ENCODE assay signal across 7 mouse cellular contexts in genomic region chr7:122390200-122390599, GRCm38 (mm10).
DNase-seq lines count a peak whose midpoint lies in the region; ATAC-seq and TF ChIP-seq lines count a peak whose summit lies in the region.

No protein-coding gene starts in this region.

- H3K27me3 ChIP-seq in stomach, embryonic 14.5 days (ENCODE audit: control insufficient read depth, insufficient read depth, low read length) = no peaks in the 10 kb centered on the region
- H3K27me3 ChIP-seq in stomach, postnatal 0 days (ENCODE audit: control insufficient read depth, insufficient read depth, low read length) = no peaks in the 10 kb centered on the region
- H3K27me3 ChIP-seq in hindbrain, embryonic 11.5 days (ENCODE audit: control insufficient read depth, insufficient read depth, low read length) = no peaks in the 10 kb centered on the region
- H3K27me3 ChIP-seq in midbrain, embryonic 14.5 days (ENCODE audit: control insufficient read depth, insufficient read depth, low read length) = no peaks in the 10 kb centered on the region

- H3K36me3 ChIP-seq in stomach, embryonic 14.5 days (ENCODE audit: control insufficient read depth, insufficient read depth, low read length) = no peaks in the 10 kb centered on the region
- H3K36me3 ChIP-seq in stomach, postnatal 0 days (ENCODE audit: control insufficient read depth, insufficient read depth, low read length) = no peaks in the 10 kb centered on the region
- no peaks in the 10 kb centered on the region for H3K36me3 ChIP-seq in hindbrain, embryonic 11.5 days (ENCODE audit: control insufficient read depth, insufficient read depth, low read length)
- H3K36me3 ChIP-seq in midbrain, embryonic 14.5 days (ENCODE audit: control insufficient read depth, insufficient read depth, low read length) = no peaks in the 10 kb centered on the region

- H3K9me3 ChIP-seq in stomach, embryonic 14.5 days (ENCODE audit: control insufficient read depth, low read depth, low read length) = no peaks in the 10 kb centered on the region
- H3K9me3 ChIP-seq in stomach, postnatal 0 days (ENCODE audit: control insufficient read depth, low read length) = no peaks in the 10 kb centered on the region
- H3K9me3 ChIP-seq in hindbrain, embryonic 11.5 days (ENCODE audit: control insufficient read depth, low read length) = no peaks in the 10 kb centered on the region
- H3K9me3 ChIP-seq in midbrain, embryonic 14.5 days (ENCODE audit: control insufficient read depth, low read length) = no peaks in the 10 kb centered on the region

- H3K9ac ChIP-seq in stomach, embryonic 14.5 days (replicated peaks; ENCODE audit: low read depth, low read length) = no peak overlapping the region
- no peak overlapping the region for H3K9ac ChIP-seq in stomach, postnatal 0 days (ENCODE audit: low read length)
- H3K9ac ChIP-seq in hindbrain, embryonic 11.5 days (ENCODE audit: low read depth, low read length) = no peak overlapping the region
- peak overlapping the region; percentile 0; the same call in 1 of the 2 replicates for H3K9ac ChIP-seq in midbrain, embryonic 14.5 days (replicated peaks; ENCODE audit: low read length)

- peak; percentile 72 for ATAC-seq in stomach, embryonic 14.5 days (ENCODE audit: insufficient number of reproducible peaks, insufficient read depth, low FRiP score, low read depth)
- ATAC-seq in stomach, postnatal 0 days (ENCODE audit: low FRiP score, low TSS enrichment) = no peak
- peak; percentile 65 for ATAC-seq in hindbrain, embryonic 11.5 days (ENCODE audit: low FRiP score)
- ATAC-seq in midbrain, embryonic 14.5 days (ENCODE audit: low FRiP score, low TSS enrichment) = no peak; the same call in 1 of the 2 replicates

- no peak for TF ChIP-seq EP300 in stomach, postnatal 0 days (optimal IDR thresholded peaks at IDR 0.05)

- no peak overlapping the region for H3K27ac ChIP-seq in stomach, embryonic 14.5 days (ENCODE audit: low read length)
- H3K27ac ChIP-seq in stomach, postnatal 0 days (replicated peaks) = no peak overlapping the region
- no peak overlapping the region; the same call in 1 of the 2 replicates for H3K27ac ChIP-seq in hindbrain, embryonic 11.5 days (ENCODE audit: low read depth, low read length)
- peak overlapping the region; percentile 43 for H3K27ac ChIP-seq in midbrain, embryonic 14.5 days (replicated peaks; ENCODE audit: low read depth, low read length)

- no peak for DNase-seq in stomach, postnatal 0 days (ENCODE audit: low spot score)
- peak; percentile 30 for DNase-seq in hindbrain, embryonic 11.5 days (ENCODE audit: low spot score)
- peak; percentile 42 for DNase-seq in midbrain, embryonic 14.5 days
- no peak for DNase-seq in MN1 (ENCODE audit: low spot score)
- DNase-seq in right cerebral cortex, postnatal 36 days (ENCODE audit: low spot score in 2 of 2) = no peak
- DNase-seq in urinary bladder, postnatal 36 days (ENCODE audit: low spot score in 2 of 2) = no peak

- TF ChIP-seq CTCF in stomach, postnatal 0 days (IDR thresholded peaks at IDR 0.05; ENCODE audit: low read depth) = no peak

- no peak overlapping the region for H3K4me2 ChIP-seq in stomach, embryonic 14.5 days (replicated peaks; ENCODE audit: low read depth, low read length)
- no peak overlapping the region for H3K4me2 ChIP-seq in stomach, postnatal 0 days (replicated peaks; ENCODE audit: low read depth)
- no peak overlapping the region for H3K4me2 ChIP-seq in hindbrain, embryonic 11.5 days (replicated peaks; ENCODE audit: low read depth, low read length)
- H3K4me2 ChIP-seq in midbrain, embryonic 14.5 days (ENCODE audit: low read length) = no peak overlapping the region

- 46% methylated on average over 5 of the region's 5 CpGs for WGBS in stomach, embryonic 14.5 days
- WGBS in stomach, postnatal 0 days = 37% methylated on average over 5 of the region's 5 CpGs
- 60% methylated on average over 5 of the region's 5 CpGs for WGBS in hindbrain, embryonic 11.5 days
- 44% methylated on average over 5 of the region's 5 CpGs for WGBS in midbrain, embryonic 14.5 days

- H3K4me1 ChIP-seq in stomach, embryonic 14.5 days (ENCODE audit: control insufficient read depth, insufficient read depth, low read length) = 0 out of 2 replicates have a peak, but pooled peaks cover 2% of the 10 kb centered on the region
- no peaks in the 10 kb centered on the region for H3K4me1 ChIP-seq in stomach, postnatal 0 days (replicated peaks; ENCODE audit: control insufficient read depth, insufficient read depth)
- H3K4me1 ChIP-seq in hindbrain, embryonic 11.5 days (replicated peaks; ENCODE audit: control insufficient read depth, insufficient read depth, low read length) = peaks cover 4% of the 10 kb centered on the region; the same call in 1 of the 2 replicates
- peaks cover 28% of the 10 kb centered on the region for H3K4me1 ChIP-seq in midbrain, embryonic 14.5 days (ENCODE audit: control insufficient read depth, insufficient read depth, low read length)

- H3K4me3 ChIP-seq in stomach, embryonic 14.5 days (ENCODE audit: low read depth, low read length) = no peak overlapping the region
- H3K4me3 ChIP-seq in stomach, postnatal 0 days (ENCODE audit: low read depth, low read length) = no peak overlapping the region
- no peak overlapping the region for H3K4me3 ChIP-seq in hindbrain, embryonic 11.5 days (ENCODE audit: low read depth, low read length)
- H3K4me3 ChIP-seq in midbrain, embryonic 14.5 days (replicated peaks; ENCODE audit: low read depth, low read length) = no peak overlapping the region

Comparison
In these comparisons a context has a peak if more than half of its experiments do, and no peak if none do; other contexts are left out.
1. ATAC-seq: peak in stomach, embryonic 14.5 days (single experiment) and hindbrain, embryonic 11.5 days (single experiment); none in stomach, postnatal 0 days (single experiment) and midbrain, embryonic 14.5 days (single experiment).
2. DNase-seq: peak in hindbrain, embryonic 11.5 days (single experiment) and midbrain, embryonic 14.5 days (single experiment); none in stomach, postnatal 0 days (single experiment), MN1 (single experiment), right cerebral cortex, postnatal 36 days (0 of 2) and urinary bladder, postnatal 36 days (0 of 2).